Mouse (Mus musculus) stomach, embryonic 14.5 days (tissue): ENCODE data around the gene Tac2. TPM values are rescaled to one million over a fixed set of nuclear protein-coding genes. Genes with fewer than 3 reads are reported as not detected.

Source experiments
- ATAC-seq: fragments of 200-750 bp; cut with Nextera tagmentation; 2 replicates; pipeline ENCODE4 v1.8.0; 2017; ENCODE audit warnings: low read depth, moderate TSS enrichment; ENCODE audit not compliant: insufficient number of reproducible peaks, insufficient read depth, low FRiP score
- H3K27ac ChIP-seq: fragments of 300-500 bp; sonication (generic); 2 replicates; pipeline ENCODE4 v1.5.1; 2014; ENCODE audit warnings: mild to moderate bottlenecking, low read length, moderate library complexity, mixed read lengths
- H3K27me3 ChIP-seq: fragments of 300-500 bp; sonication (generic); 2 replicates; pipeline ENCODE4 v1.6.1; 2014; ENCODE audit warnings: low read length, control low read depth, mixed read lengths; ENCODE audit not compliant: control insufficient read depth, insufficient read depth
- H3K36me3 ChIP-seq: fragments of 300-500 bp; sonication (generic); 2 replicates; pipeline ENCODE4 v1.6.1; 2014; ENCODE audit warnings: mild to moderate bottlenecking, control low read depth, low read length, moderate library complexity, mixed read lengths; ENCODE audit not compliant: control insufficient read depth, insufficient read depth
- H3K4me1 ChIP-seq: fragments of 300-500 bp; sonication (generic); 2 replicates; pipeline ENCODE4 v1.6.1; 2014; ENCODE audit warnings: low read length, control low read depth, mixed read lengths; ENCODE audit not compliant: control insufficient read depth, insufficient read depth
- H3K4me2 ChIP-seq: fragments of 300-500 bp; sonication (generic); replicated peaks from 2 replicates; pipeline ENCODE4 v1.6.1; 2014; ENCODE audit warnings: low read depth, low read length, control low read depth
- H3K4me3 ChIP-seq: fragments of 300-500 bp; sonication (generic); 2 replicates; pipeline ENCODE4 v1.5.1; 2014; ENCODE audit warnings: low read depth, low read length, control low read depth
- H3K9ac ChIP-seq: fragments of 300-500 bp; sonication (generic); replicated peaks from 2 replicates; pipeline ENCODE4 v1.6.1; 2014; ENCODE audit warnings: low read depth, mild to moderate bottlenecking, control low read depth, low read length, moderate library complexity, mixed read lengths
- H3K9me3 ChIP-seq: fragments of 300-500 bp; sonication (generic); 2 replicates; pipeline ENCODE4 v1.6.1; 2016; ENCODE audit warnings: low read depth, low read length, control low read depth; ENCODE audit not compliant: control insufficient read depth
- WGBS: fragments of 180-500 bp; shearing (Covaris S2); extraction: QIAGEN DNeasy Blood & Tissue Kit; methylation state at CpG from one replicate; pipeline ENCODE4 v1.1.7; 2014; 5-methylcytosine and 5-hydroxymethylcytosine counted together
- polyA plus RNA-seq: library from polyadenylated mRNA; unstranded; fragments of >200 nt; fragmentation: Nextera tagmentation; extraction: Ambion mirVana; gene quantifications from 2 replicates; pipeline ENCODE4 v1.2.1, GENCODE M21; 2014

Gene Tac2
- polyA plus RNA-seq, 1 experiment from 2014 or later, result 1.6 TPM

- WGBS, result 95% methylated on average over 4 of the region's 4 CpGs
- Histone ChIP-seq H3K36me3 (no peaks in the 10 kb centered on the region), H3K9ac (no peak overlapping the region), H3K4me2 (no peak overlapping the region), H3K4me1 (0 out of 2 replicates have a peak, but pooled peaks cover 3% of the 10 kb centered on the region), H3K9me3 (no peaks in the 10 kb centered on the region), H3K27ac (no peak overlapping the region), H3K4me3 (no peak overlapping the region), H3K27me3 (no peaks in the 10 kb centered on the region)
- ATAC-seq, result no peak
These were observed 18.5 kb upstream of the Tac2 start for GRCm38 (mm10) chr10:127705783-127706182.

DNA sequence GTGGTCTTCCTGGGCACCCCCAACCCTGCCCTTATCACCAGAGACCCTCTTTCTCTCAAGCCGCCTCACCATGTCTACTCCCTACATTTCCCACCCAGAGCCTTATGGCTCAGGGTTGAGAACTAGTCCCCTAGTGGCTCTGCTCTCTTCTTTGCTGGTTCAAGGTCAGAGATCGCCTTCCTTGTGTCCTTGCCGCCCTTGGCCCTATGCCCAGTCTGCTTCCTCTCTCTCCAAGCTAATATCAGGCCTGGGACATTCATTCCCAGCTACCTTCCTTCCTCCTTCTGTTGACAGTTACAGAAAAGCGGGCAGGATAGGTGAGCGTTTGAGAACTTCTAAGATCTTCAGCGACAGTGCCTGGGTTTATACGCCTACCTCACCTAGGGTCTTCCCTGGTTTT lies 16.6 kb upstream of the Tac2 start:
- H3K4me3 ChIP-seq, result no peak overlapping the region
- no peak for ATAC-seq
- H3K27ac ChIP-seq, result no peak overlapping the region
- no peak overlapping the region for H3K4me2 ChIP-seq
- H3K36me3 ChIP-seq, result no peaks in the 10 kb centered on the region
- no peak overlapping the region for H3K9ac ChIP-seq
- no peaks in the 10 kb centered on the region for H3K27me3 ChIP-seq
- no peaks in the 10 kb centered on the region for H3K9me3 ChIP-seq
- WGBS, result 82% methylated on average over 7 of the region's 7 CpGs
- H3K4me1 ChIP-seq, result 0 out of 2 replicates have a peak, but pooled peaks cover 3% of the 10 kb centered on the region

DNA sequence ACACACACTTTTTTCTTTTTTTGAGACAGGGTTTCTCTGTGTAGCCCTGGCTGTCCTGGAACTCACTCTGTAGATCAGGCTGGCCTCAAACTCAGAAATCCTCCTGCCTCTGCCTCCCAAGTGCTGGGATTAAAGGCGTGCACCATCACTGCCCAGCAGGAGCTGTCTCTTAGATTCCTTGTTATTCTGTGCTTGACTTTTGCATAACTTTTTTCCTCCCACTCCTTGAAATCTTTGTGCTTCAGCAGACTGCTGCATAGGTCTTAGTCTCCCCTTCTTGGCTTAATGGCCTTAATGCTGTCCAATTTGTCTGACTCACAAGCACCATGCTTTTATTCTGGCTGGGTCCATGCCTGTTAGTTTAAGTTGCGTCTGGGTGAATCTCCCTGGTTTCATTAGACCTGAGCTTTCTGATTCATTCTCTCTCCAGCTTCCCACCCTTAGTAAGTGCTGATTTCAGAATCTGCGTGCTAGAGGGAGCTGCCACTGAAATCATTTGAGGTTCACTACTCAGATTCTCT lies 15.4 kb upstream of the Tac2 start:
- Histone ChIP-seq H3K27ac (no peak overlapping the region), H3K27me3 (no peaks in the 10 kb centered on the region), H3K4me1 (0 out of 2 replicates have a peak, but pooled peaks cover 3% of the 10 kb centered on the region), H3K4me3 (no peak overlapping the region), H3K9me3 (no peaks in the 10 kb centered on the region), H3K4me2 (no peak overlapping the region), H3K36me3 (no peaks in the 10 kb centered on the region), H3K9ac (no peak overlapping the region)
- WGBS, result 84% methylated on average over 3 of the region's 3 CpGs
- no peak for ATAC-seq

DNA sequence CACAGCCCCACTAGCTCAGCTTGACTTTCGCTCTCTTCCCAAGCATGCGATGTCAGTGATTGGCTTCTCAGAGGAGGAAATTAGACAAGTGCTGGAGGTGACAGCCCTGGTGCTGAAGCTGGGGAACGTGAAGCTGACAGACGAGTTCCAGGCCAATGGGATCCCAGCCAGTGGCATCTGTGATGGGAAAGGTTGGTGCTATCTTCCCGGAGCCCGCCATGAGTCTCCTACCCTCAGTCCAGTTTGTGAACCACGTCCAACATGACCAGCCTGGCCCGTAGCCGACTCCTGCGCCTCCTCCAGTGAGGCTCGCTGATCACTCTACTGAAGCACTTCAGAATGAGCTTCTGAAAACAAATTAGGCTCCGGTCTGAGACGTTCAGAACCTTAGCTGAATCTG lies 13.9 kb upstream of the Tac2 start:
- Histone ChIP-seq H3K4me1 (0 out of 2 replicates have a peak, but pooled peaks cover 3% of the 10 kb centered on the region), H3K4me2 (no peak overlapping the region), H3K27ac (no peak overlapping the region), H3K27me3 (no peaks in the 10 kb centered on the region), H3K9me3 (no peaks in the 10 kb centered on the region), H3K36me3 (no peaks in the 10 kb centered on the region), H3K4me3 (no peak overlapping the region), H3K9ac (no peak overlapping the region)
- no peak for ATAC-seq
- 78% methylated on average over 13 of the region's 13 CpGs for WGBS

GRCm38 (mm10) chr10:127712736-127713135 lies 11.5 kb upstream of the Tac2 start:
- ATAC-seq, result no peak
- 75% methylated on average over 6 of the region's 6 CpGs for WGBS
- Histone ChIP-seq H3K4me3 (no peak overlapping the region), H3K9ac (no peak overlapping the region), H3K4me1 (no peaks in the 10 kb centered on the region), H3K4me2 (no peak overlapping the region), H3K27me3 (no peaks in the 10 kb centered on the region), H3K27ac (no peak overlapping the region), H3K36me3 (no peaks in the 10 kb centered on the region), H3K9me3 (no peaks in the 10 kb centered on the region)

GRCm38 (mm10) chr10:127721671-127722418 lies 2.4 kb upstream of the Tac2 start:
- H3K4me1 ChIP-seq, result peaks cover 21% of the 10 kb centered on the region
- H3K27me3 ChIP-seq, result no peaks in the 10 kb centered on the region
- peak overlapping the region; percentile 94 for H3K27ac ChIP-seq
- H3K9ac ChIP-seq, result peak overlapping the region; percentile 36
- H3K4me2 ChIP-seq, result peak overlapping the region; percentile 47
- H3K4me3 ChIP-seq, result peak overlapping the region; percentile 17; the same call in 1 of the 2 replicates
- no peaks in the 10 kb centered on the region for H3K9me3 ChIP-seq
- no peaks in the 10 kb centered on the region for H3K36me3 ChIP-seq
- WGBS, result 7% methylated on average over 20 of the region's 20 CpGs
- peak; percentile 59; the same call in 1 of the 2 replicates for ATAC-seq

DNA sequence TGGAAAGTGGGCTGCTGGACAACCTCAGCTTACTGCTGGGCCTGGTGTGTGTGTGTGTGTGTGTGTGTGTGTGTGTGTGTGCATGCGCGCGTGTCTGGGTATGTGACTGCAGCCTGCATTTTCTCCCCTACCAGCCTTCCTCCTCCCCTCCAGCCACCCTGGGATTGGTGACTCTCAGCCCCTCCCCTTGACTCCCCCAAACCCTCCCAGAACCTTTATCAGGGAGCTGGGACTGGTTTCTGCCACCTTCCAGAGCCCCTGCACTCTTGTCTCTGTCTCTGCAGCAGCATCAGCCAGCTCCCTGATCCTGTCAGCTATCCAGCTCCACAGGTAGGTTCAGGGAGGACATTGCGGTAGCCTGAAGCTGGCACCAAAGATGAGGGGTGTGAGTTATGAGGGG lies 858 bp downstream of the Tac2 start:
- no peak for ATAC-seq
- Histone ChIP-seq H3K9ac (no peak overlapping the region), H3K4me1 (peaks cover 21% of the 10 kb centered on the region), H3K4me2 (no peak overlapping the region), H3K4me3 (no peak overlapping the region), H3K9me3 (no peaks in the 10 kb centered on the region), H3K27me3 (no peaks in the 10 kb centered on the region), H3K36me3 (no peaks in the 10 kb centered on the region), H3K27ac (no peak overlapping the region)
- WGBS, result 64% methylated on average over 4 of the region's 4 CpGs

DNA sequence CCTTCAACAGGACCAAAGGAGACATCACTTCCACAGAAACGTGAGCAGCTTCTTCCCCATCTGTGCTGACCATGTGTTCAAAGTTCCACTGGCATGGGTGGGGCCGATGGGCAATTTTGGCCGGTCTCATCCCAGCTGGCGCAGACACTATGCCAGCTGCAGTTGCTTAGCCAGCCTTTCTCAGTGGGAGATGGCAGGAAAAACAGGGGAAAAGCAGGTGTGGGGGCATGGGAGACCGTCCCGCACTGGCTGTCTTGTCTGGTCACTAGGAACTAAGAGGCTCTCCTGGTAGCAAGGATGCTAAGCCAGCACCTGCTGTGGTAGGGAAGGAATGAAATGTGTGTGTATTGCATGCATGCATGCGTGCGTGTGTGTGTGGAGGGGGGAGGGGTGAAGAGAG lies 4.2 kb downstream of the Tac2 start:
- Histone ChIP-seq H3K4me1 (no peaks in the 10 kb centered on the region), H3K27ac (no peak overlapping the region), H3K4me3 (no peak overlapping the region), H3K27me3 (no peaks in the 10 kb centered on the region), H3K36me3 (no peaks in the 10 kb centered on the region), H3K9me3 (no peaks in the 10 kb centered on the region), H3K4me2 (no peak overlapping the region), H3K9ac (no peak overlapping the region)
- ATAC-seq, result no peak
- 75% methylated on average over 8 of the region's 8 CpGs for WGBS
